Mouse (Mus musculus): Measurements from ENCODE around the gene Dnaic1. TPM values are rescaled to one million over a fixed set of nuclear protein-coding genes. Genes with fewer than 3 reads are reported as not detected.

The Dnaic1 gene
- total RNA-seq, 2 experiments from 2014 or later, result 0.44 TPM; not detected in 1

DNA sequence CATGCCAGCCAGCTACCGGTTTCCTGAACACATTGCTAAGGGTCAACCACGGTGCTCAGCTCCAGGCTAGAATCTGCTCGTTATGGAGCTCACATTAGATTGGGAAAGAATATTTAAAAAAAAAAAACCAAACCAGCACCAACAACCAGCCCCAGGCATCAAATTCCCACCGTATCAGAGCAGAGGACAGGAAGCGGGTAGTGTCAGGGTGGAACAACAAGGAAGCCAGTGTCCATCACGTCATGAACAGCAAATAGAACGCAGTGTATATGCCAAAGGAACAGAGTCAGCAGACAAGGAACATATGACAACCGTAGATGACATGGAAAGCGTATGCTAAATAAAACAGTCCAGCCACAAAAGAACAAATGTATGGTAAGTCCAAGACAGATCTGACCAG, 63.4 kb downstream of the Dnaic1 start:
- no peak for ATAC-seq (replicated peaks; ENCODE audit: poor library complexity)

DNA sequence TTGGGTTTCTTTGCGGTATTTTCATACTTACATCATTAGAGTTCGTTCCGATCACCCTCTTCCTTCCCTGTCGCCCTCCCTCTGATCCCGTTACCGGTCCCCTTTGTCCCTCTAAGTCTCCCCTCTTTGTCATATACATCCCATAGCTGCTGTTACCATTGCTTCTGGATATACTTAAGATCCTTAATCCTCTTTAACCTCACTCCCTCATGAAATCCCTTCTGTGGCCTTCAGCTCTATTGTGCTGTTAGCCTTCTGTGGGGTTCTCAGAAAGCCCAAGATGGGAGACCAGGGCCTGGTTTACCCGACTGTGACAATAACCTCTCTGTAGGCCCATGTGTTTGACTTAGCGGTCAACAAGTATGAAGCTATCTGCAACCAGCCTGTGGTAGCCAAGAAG, 65.1 kb downstream of the Dnaic1 start:
- ATAC-seq (replicated peaks; ENCODE audit: poor library complexity), result no peak

DNA sequence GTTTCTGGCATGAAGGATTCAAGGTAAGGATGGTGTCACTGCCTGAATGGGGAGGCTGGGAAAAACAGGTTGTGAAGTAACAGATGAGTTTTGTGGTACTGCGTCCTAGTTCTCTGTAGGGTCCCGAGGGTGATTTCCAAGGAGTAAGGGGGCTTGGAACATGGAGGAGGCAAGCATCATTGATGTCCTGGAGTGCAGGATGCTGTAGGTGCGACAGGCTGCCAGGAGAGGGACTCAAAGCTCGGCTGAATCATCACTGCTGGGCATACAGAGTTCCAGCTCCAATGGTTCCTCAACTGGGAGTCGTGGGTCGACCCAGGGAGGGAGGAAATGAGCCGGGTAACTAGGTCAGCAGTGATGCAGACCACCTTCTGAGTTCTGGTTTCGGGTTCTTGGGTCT, 65.6 kb downstream of the Dnaic1 start:
- ATAC-seq (replicated peaks; ENCODE audit: poor library complexity), result no peak

DNA sequence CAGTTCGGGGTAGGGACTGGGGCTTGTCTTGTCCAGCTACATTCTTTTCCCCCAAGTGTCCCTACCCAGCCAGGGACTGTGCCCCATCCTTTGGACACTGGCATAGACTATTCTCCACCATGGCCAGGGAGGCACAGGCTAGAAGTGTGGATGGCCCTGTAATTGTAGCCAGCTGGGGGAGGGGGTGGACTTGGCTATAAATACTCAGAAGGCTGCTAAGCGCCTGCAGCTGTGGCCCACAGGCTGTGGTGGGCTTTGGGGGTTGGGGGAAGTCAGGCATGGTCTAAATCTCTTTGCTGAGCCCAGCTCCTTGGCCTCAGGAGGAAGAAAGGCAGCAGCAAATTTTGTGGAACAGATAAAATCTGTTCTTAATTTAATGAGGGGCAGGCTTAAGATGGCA, 66.3 kb downstream of the Dnaic1 start:
- ATAC-seq (replicated peaks; ENCODE audit: poor library complexity), result no peak

DNA sequence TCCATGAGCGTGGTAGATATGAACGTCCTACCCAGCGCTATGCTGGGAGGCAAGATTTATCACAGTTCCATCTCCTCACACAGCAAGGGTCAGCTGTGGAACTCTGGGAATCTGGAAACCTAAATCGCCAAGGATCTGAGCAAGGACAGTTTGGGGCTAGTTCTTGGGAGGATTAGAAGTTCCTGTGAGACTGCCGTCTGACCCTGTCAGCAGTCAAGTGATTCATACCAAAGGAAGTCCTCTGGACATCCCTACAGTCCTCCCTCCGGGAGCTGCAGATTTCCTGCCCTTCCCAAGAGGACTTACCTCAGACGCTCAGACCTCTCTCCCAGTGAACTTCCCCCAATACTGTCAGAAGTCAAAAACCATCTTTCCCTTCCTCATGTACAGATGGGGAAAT, 66.8 kb downstream of the Dnaic1 start:
- no peak for ATAC-seq (replicated peaks; ENCODE audit: poor library complexity)

DNA sequence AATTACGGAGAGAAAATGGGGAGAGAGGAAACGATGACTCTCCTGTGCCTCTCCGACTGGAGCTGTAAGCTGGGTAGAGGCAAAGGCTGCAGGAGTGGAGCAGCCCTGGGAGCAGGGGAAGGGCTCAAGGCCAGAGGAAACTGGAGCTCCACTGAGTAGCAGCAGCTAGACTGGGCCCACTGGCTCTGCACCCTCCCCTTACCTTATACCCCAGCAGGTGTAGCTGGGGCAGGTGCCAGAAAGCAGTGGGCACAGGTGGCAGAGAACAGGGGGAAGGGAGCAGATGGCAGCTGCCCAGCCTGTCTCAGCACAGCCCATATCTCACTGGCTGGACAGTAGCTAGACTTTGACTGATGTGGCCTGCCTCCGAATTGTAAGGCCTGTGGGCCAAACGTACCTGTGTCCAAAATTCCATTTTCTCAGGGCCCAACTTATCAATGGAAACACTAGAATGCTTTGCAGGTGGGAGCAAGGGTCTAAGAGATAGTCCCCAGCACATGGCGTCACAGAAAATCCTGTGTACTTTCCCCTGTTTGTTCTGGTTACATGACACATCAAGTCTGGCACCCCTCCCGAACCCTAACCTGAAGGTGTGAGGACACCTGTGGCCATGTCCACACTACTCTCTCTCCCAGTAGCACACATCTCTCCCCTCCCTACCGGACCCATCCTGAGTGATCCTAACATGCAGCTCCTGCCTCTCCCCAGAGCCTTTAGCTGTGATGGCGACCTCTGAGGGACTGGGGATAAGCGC, 67.5 kb downstream of the Dnaic1 start:
- ATAC-seq (replicated peaks; ENCODE audit: poor library complexity), result no peak

DNA sequence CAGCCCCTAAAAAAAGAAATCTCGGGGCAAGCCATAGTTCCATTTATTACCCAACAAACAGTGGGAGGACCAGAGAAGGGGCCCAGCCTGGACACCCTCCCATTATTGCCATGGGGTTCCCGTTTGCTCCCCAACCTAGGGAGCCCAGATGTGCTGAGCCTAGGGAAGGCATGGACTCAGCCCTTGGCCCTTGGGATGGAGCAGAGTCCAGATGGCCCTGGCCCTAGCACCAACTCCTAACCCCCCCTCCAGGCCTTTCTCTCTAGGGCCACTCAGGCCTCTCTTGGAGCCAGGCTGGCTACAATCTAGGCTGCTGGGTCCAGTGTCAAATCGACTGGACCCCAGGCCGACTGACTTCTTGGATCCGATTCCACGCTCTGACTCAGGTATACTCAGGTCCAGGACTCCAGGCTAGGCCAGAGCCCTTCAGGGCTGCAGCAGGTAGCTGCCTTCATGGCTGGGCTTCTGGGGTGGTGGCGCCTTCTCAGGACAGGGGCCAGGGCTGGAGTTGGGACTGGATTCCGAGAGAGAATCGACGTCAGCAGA, 68.7 kb downstream of the Dnaic1 start:
- no peak for ATAC-seq (replicated peaks; ENCODE audit: poor library complexity)

DNA sequence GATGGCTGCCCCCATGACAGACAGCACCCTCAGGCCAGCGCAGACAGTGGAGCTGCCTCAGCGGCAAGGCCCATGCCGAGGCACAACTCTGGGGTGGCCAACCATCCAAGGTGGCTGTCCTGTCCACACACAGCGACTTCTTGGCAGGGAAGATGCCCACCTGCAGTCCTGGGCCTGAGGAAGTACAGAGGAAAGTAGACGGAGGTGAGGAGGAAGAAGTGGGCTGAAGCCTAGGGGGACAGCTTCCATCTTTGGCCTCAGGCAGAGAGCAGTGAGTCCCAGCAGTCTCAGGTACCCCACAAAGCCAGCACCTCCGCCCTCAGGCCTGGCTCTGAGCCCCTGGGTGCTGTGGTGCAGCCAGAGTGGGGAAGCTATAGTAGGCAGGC, 69.2 kb downstream of the Dnaic1 start:
- no peak for ATAC-seq (replicated peaks; ENCODE audit: poor library complexity)

DNA sequence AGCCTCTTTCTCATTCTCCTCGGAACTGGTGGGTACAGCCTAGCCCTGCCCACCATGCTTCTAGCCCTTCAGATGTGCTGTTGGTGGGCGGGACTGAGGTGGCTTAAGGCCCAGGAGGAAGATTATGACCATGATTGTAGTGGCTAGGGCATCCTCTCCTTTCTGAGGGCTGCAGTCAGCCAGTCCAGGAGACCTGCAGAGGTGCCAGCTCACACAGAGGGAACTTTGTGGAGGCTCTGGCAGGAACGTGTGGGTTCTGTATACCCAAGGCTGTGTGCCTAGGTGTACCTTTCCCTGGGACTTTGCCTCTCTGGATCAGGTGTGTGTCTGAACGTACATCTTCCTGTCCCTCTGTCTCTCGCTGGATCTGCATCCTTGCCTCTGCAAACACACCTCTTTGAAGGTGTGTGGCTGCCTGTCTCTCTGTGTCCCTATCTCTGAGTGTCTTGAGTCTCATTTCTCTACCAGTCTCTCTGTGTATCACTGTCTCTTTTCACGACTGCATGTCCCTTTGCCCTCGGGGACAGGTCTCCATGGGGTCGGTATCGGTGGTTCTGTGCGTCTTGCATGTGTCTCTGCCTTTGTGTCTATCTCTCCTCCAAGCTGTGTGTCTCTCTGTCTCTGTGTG, 69.8 kb downstream of the Dnaic1 start:
- no peak for ATAC-seq (replicated peaks; ENCODE audit: poor library complexity)

DNA sequence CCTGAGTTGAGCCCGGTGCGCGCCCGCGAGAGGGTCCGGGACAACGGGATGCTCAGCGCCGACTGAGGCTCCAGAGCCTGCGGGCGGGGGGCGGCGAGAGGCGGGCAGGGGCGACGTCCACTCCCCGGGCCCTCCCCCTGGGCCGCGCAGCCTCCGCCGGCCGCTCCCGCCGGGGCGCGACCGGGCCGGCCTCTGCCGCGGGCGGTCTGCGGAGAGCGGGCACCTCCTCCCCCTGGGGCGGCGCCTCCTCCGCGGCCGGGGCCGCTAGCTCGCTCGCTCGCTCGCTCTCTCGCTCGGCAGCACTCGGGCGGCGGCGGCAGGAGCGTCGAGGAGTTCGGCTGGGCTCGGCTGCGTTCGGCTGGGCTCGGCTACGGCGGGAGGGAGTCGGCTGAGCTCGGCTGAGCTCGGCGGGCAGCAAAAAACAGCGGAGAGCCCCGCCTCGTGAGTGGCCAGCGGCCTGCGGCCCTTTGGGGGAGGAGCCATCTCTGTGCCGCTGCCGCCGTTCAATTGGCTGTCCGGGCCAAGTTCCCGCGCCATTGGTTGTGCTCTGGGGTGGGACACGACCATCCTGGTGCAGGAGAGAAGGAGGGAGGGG, 70.4 kb downstream of the Dnaic1 start, which contains the start of gene Enho:
Gene Enho, minus strand, starts transcription at position 412 of the 595 bp plus-strand sequence.
- peak; percentile 98 for ATAC-seq (replicated peaks; ENCODE audit: poor library complexity)

DNA sequence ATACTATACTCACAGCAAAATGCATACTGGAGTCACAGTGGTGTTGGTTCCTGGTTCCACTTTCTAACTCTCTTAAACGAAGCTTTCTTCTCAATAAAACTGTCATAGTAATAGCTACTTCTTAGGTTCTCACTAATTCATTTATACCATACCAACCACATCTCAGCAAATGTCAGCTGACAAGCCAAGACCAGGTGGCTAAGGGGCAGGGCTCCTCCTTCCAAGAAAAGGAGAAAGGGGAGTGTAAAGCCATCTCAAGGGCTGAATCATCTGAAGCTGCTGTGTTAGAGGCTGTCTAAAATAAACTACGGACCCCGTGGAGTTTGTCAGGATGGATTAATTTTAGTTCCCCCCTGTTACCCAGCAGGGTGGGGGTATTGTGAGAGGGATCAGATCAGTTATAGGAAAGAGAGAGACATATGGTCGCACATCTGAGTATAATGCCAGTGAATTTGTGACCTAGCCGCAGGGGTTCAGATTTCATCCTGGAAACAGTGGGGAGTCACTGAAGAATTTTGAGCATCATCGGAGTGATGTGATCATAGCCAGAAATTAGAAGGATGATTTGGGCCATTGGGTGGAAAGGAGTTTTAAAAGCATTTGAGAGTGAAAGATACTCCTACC, 71.7 kb downstream of the Dnaic1 start:
- ATAC-seq (replicated peaks; ENCODE audit: poor library complexity), result no peak

DNA sequence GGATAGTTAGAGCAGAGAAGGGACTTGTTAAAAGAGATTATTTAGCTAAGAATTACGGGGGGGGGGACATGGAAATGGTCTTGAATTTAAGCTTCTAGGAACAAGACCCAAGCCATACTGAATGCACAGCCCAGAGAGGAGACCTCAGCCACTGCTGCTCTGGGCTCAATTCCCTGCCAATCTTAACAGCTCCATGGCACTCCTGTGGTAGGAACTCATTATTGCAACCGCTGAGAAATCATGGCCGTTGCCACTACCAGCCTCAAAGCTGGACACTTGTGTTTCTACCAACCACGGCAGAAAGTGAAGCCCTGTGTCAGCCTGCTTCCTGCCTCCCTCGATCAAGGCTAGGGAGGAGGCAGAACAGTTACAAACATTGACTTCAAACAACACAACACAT, 75.9 kb downstream of the Dnaic1 start:
- ATAC-seq (replicated peaks; ENCODE audit: poor library complexity), result peak; percentile 85

DNA sequence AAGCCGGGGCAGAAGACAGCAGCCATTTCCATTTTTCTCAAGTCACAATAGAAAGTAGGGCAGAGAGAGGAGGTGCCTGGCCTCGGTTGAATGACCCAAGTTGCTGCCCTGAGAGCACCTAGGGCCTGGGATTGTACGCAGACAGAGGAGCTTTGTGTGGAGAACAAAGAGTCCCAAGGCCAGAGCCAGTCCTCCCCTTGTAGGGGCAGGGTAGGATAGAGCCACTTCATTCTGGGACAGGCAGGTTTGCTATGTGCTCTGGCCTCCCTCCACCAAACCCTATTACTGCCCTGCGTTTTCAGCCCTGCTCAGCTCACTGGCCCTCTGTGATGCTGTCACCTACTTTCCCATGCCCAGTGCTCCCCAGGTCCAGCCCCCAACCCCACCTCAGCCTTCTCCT, 78.6 kb downstream of the Dnaic1 start:
- ATAC-seq (replicated peaks; ENCODE audit: poor library complexity), result no peak

DNA sequence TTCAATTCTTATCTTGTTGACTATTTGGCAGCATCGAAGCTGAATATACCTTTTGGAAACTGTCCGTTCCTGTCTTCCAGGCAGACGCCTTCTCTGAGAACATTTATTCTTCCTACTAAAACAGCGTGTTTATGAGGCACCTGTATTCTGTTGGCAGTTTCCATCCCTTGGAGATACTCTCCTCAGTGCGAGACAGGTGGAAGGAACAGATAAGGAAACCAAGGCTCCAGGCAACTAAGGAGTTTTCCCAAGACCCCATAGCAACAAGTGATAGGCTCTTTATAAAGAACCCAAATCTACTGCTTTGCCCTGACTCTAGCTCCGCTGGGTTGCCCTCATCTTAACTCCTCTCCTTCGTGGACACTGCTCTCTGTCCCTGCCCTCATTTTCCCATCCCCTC, 79.1 kb downstream of the Dnaic1 start:
- peak; percentile 53 for ATAC-seq (replicated peaks; ENCODE audit: poor library complexity)

DNA sequence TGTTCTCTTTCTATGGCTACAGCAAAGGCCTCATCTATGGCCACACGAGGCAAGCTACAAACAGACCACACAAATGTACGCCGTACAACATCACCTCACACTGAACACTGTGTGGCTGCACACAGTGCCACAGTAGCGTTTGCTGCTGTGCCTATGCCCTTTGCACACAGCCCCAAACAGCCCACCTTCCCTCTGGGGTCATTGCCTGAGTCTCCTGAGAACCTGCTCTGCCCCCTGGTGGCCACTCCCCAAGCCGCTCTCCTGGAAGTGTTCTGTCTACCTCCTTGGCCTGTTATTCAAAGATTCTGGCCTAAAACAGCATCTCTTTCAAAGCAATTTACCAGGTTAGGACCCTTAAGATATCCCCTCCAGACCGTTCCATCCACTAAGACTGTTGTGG, 83.7 kb downstream of the Dnaic1 start:
- peak; percentile 87 for ATAC-seq (replicated peaks; ENCODE audit: poor library complexity)

DNA sequence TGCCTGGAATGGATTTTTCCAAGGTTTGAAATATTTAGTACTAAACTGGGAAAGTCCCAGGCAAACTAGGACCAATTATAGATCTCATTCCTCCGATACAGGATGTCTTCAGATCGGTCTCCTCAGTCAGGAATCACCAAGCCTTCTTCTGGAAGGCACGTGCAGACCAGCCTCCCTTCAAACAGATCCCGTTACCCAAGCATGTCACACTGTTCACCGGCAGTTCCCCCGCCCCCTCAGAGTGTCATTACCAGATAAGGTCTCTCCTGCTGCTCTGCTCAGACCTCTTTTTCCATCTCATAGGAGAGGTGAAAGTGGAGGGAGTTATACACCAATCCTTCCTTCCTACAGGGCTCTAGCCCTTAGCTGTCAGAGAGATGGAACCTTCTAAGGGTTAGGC, 84.2 kb downstream of the Dnaic1 start:
- ATAC-seq (replicated peaks; ENCODE audit: poor library complexity), result no peak

DNA sequence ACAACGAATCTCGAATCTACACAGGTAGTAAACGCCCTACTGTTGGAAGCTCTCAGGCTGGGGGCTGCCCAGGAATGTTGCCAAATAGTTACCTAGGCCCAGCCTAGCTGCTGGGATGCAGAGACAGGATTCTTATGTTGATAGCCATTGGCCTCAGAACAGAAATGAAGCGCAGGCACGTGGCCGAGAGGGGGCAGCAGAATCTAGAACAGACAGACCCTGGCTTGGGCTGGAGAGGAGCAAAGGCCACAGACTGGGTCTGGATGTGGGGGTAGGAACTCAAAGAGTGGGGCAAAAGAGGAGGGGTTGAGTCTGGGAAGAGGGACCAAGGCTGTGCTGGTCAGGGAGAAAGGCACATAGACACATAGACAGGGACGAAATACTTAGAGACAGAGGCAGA, 84.6 kb downstream of the Dnaic1 start:
- ATAC-seq (replicated peaks; ENCODE audit: poor library complexity), result peak; percentile 37; the same call in 1 of the 2 replicates

DNA sequence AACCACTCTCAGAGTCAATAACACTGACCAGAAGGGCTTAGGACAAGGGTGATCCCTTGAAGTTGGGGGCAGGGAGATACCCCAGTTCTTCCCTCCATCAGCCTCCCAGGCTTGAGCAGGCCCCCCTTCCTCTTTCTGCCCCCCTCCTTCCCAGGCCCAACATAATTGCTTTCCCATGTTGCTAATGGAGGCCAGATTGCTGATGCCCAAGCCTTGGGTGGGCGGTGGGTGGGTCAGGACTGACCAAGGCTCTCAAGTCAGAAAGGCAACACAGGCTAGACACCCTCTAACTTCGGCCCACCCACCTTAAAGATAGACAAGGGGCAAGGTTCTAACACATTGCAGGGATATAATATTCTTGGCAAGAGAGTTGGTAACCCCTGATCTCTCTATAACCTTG, 86.0 kb downstream of the Dnaic1 start:
- no peak for ATAC-seq (replicated peaks; ENCODE audit: poor library complexity)

DNA sequence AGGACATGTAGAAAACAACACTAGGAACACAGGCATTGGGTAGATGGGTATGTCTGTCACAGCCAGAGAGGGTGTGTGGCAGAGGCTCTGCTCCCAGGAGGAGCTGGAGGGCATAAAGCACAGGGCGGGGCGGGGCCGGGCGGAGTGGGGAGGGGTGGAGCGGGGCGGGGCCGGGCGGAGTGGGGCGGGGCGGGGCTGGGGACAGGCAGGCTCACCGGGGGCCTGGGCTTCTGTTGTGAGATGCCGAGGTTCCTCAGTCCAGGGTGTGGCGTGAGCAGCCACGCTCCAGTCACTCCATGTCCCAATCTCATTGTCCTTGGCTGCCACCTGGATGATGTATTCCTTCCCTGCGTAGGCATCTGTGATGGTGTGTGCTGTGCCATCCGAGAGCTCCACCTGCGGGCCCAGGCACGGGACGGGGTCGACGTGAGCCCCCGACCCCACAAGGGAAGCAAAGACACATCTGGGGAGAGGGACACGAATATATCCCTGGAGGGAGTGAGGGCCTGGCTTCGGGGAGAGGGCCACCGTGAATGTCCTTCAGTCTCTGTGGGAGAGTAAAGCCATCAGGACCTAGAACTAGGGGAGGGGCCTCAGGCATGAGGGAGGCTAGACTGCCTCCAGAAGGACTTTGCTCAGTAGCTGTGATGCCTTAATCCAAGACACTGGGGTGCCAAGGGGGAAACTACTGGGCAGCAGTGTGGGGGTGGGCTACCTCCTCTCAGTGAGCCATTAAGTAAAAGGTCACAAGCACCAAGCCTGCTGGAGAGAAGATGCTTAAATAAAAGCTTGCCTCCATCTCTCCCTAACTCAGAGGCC, 89.2 kb downstream of the Dnaic1 start:
- ATAC-seq (replicated peaks; ENCODE audit: poor library complexity), result peak; percentile 20; the same call in 1 of the 2 replicates

DNA sequence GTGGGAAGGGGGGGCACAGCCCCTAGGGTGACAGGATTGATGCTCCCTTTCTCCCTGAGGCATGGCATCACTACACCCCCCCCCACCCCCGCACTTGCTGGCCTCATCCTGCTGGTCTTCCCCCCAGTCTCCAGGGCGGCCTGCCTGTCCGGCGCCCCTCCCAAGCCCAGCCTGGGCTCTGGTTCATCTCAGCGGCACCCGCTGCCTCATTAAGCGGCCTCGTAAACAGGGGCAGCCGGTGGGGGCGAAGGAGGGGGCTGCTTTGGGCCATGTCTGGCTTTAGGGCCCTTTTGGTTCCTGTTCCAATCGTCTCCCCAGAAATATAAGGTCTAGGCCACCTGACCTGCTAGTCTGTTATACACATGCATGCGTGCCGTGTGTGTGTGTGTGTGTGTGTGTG, 90.0 kb downstream of the Dnaic1 start:
- ATAC-seq (replicated peaks; ENCODE audit: poor library complexity), result no peak
